Mouse (Mus musculus) heart, embryonic 10.5 days (tissue): ENCODE data around the gene Sergef. TPM values are rescaled to one million over a fixed set of nuclear protein-coding genes. Genes with fewer than 3 reads are reported as not detected.
A peak's percentile ranks its signal among the peaks of the same experiment; 100 is the strongest.
"Not testable (repeated sequence)": the region's sequence is repeated elsewhere in the genome, so short reads cannot be mapped to it uniquely, and the experiment has no call there.

Experiments used
- DNase-seq: peaks from one replicate; pipeline ENCODE4 v3.0.0-alpha.2; 2017; ENCODE audit warnings: low spot score
- H3K27ac ChIP-seq: fragments of 300-500 bp; sonication (generic); 2 replicates; pipeline ENCODE4 v1.5.1; 2016; ENCODE audit warnings: mild to moderate bottlenecking
- H3K27me3 ChIP-seq: fragments of 300-500 bp; sonication (generic); 2 replicates; pipeline ENCODE4 v1.6.1; 2016; ENCODE audit warnings: mild to moderate bottlenecking; ENCODE audit not compliant: poor library complexity, insufficient read depth, severe bottlenecking
- H3K36me3 ChIP-seq: fragments of 300-500 bp; sonication (generic); 2 replicates; pipeline ENCODE4 v1.6.1; 2016; ENCODE audit warnings: mild to moderate bottlenecking, moderate library complexity
- H3K4me1 ChIP-seq: fragments of 300-500 bp; sonication (generic); 2 replicates; pipeline ENCODE4 v1.6.1; 2016; ENCODE audit warnings: mild to moderate bottlenecking
- H3K4me3 ChIP-seq: fragments of 300-500 bp; sonication (generic); 2 replicates; pipeline ENCODE4 v1.5.1; 2016; ENCODE audit warnings: mild to moderate bottlenecking, moderate library complexity
- H3K9me3 ChIP-seq: fragments of 300-500 bp; sonication (generic); 2 replicates; pipeline ENCODE4 v1.6.1; 2016; ENCODE audit warnings: mild to moderate bottlenecking, moderate library complexity
- WGBS: fragments of 180-500 bp; shearing (Covaris S2); methylation state at CpG from one replicate; pipeline ENCODE4 v1.1.7; 2016; 5-methylcytosine and 5-hydroxymethylcytosine counted together
- polyA plus RNA-seq: library from polyadenylated mRNA; unstranded; fragments of >200 nt; fragmentation: Nextera tagmentation; extraction: Ambion mirVana; gene quantifications from 2 replicates; pipeline ENCODE4 v1.2.1, GENCODE M21; 2016

Sergef gene
- polyA plus RNA-seq, 1 experiment from 2014 or later: 12.5 TPM

DNA sequence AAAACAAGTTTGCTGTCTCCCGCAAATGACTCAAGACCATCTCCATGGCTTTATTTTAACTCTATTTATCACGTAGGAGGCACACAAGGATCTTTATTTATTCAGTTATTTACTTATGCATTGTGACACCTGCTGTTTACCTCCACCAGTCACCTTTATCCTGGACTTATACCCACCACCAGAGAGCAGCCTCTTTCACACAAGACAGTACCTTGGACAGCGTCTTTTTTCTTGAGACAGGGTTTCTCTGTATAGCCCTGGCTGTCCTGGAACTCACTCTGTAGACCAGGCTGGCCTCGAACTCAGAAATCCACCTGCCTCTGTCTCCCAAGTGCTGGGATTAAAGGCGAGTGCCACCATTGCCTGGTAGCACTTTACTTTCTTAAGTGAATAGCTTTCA is 10.6 kb upstream of the Sergef start:
- H3K4me3 ChIP-seq, H3K36me3 ChIP-seq, H3K9me3 ChIP-seq, H3K27me3 ChIP-seq, DNase-seq, H3K4me1 ChIP-seq, H3K27ac ChIP-seq: not testable (repeated sequence)
- WGBS: 35% methylated on average over 5 of the region's 5 CpGs

GRCm38 (mm10) chr7:46648431-46649140 is 9.0 kb upstream of the Sergef start:
- WGBS: 70% methylated on average over 4 of the region's 4 CpGs
- Histone ChIP-seq H3K4me1 (no peaks in the 10 kb centered on the region), H3K4me3 (no peak overlapping the region), H3K36me3 (no peaks in the 10 kb centered on the region), H3K27ac (no peak overlapping the region), H3K27me3 (no peaks in the 10 kb centered on the region), H3K9me3 (no peaks in the 10 kb centered on the region)
- DNase-seq: no peak

GRCm38 (mm10) chr7:46643172-46643571 is 3.6 kb upstream of the Sergef start:
- Histone ChIP-seq H3K27me3 (peaks cover 13% of the 10 kb centered on the region; the same call in 1 of the 2 replicates), H3K36me3 (no peaks in the 10 kb centered on the region), H3K27ac (no peak overlapping the region), H3K4me3 (no peak overlapping the region), H3K4me1 (peaks cover 18% of the 10 kb centered on the region), H3K9me3 (no peaks in the 10 kb centered on the region)
- no peak for DNase-seq
- 81% methylated on average over 1 of the region's 1 CpGs for WGBS

DNA sequence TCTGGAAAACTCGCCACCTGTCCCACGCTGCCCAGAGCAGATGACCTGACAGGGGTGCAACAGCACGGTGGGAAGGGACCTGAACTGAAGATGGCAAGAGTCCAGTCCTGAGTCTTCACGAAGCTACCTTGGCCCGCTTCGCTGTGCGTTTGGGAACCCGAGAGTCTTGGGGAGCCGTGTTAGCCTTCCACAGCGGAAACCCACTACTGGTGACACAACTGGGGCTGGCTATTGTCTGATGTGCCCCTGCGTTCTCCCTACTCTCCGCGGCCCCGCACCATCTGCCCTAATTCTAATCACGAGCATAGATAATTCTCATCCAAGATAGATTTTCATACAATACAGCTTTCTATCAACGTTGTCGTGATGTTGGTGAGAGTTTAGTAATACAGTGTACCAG is 455 bp upstream of the Sergef start:
- 16% methylated on average over 17 of the region's 17 CpGs for WGBS
- no peaks in the 10 kb centered on the region for H3K36me3 ChIP-seq

GRCm38 (mm10) chr7:46638889-46639691 is 517 bp downstream of the Sergef start:
- Histone ChIP-seq H3K9me3 (no peaks in the 10 kb centered on the region), H3K4me3 (peak overlapping the region; percentile 83), H3K4me1 (peaks cover 19% of the 10 kb centered on the region), H3K27me3 (peaks cover 13% of the 10 kb centered on the region; the same call in 1 of the 2 replicates), H3K36me3 (no peaks in the 10 kb centered on the region), H3K27ac (peak overlapping the region; percentile 90)
- no peak for DNase-seq
- WGBS: 13% methylated on average over 32 of the region's 32 CpGs

More for the DNA sequence above, 455 bp upstream of the Sergef start:
- H3K4me1 ChIP-seq: peaks cover 19% of the 10 kb centered on the region
- no peaks in the 10 kb centered on the region for H3K9me3 ChIP-seq
- H3K27me3 ChIP-seq: peaks cover 13% of the 10 kb centered on the region; the same call in 1 of the 2 replicates
- H3K27ac ChIP-seq: peak overlapping the region; percentile 90
- DNase-seq: no peak
- H3K4me3 ChIP-seq: peak overlapping the region; percentile 83

DNA sequence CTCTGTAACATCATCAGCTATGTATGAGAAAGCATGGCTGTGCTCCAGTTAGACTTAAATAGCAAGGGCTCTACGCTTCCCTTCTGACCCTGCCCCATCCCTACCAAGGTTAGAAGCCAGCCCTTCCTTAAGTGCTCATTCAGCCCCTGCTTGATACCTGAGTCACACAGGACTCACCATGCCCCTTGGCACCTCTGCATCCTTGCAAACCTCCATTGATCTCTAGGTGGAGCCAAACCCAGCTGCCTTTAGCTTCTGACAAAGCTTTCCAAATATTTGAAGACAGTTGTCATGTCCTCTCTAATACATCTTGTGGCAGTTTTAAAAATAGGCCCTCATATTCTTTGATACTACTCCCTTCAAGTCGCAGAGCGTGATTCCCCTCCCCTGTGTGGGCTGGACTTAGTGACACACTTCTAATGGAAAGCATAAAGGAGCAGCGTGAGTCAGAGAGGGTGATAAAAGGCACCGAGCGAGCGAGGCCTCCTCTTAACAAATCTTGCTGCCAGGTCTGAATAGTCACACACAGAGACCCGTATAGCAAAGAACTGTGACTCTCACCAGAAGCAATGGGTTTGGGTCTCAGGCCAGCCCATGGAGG is 11.1 kb downstream of the Sergef start:
- no peak overlapping the region for H3K27ac ChIP-seq
- H3K27me3 ChIP-seq: no peaks in the 10 kb centered on the region
- no peaks in the 10 kb centered on the region for H3K9me3 ChIP-seq
- H3K4me3 ChIP-seq: no peak overlapping the region
- no peak for DNase-seq
- WGBS: 66% methylated on average over 8 of the region's 8 CpGs
- peaks cover 12% of the 10 kb centered on the region; the same call in 1 of the 2 replicates for H3K36me3 ChIP-seq
- no peaks in the 10 kb centered on the region for H3K4me1 ChIP-seq

DNA sequence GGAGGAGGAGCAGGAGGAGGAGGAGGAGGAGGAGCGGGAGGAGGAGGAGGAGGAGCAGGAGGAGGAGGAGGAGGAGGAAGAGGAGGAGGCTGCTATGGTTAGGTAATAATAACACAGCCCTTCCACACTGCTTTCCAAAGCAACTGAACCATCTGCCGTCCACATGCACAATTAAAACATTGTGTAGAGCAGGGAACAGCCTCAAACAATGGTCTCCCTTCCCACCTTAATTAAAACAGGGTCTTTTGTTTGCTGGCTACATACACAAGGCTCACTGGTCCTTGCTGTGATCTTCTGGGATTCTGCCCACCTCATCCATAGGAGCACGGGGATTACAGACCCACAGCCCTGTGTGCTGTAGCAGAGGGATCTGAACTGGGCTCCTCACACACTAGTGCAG is 15.6 kb downstream of the Sergef start:
- Histone ChIP-seq H3K36me3 (peaks cover 13% of the 10 kb centered on the region; the same call in 1 of the 2 replicates), H3K9me3 (no peaks in the 10 kb centered on the region), H3K4me3 (no peak overlapping the region), H3K27ac (no peak overlapping the region), H3K4me1 (no peaks in the 10 kb centered on the region), H3K27me3 (no peaks in the 10 kb centered on the region)
- DNase-seq: no peak
- 78% methylated on average over 2 of the region's 3 CpGs for WGBS

GRCm38 (mm10) chr7:46618416-46619110 is 21.0 kb downstream of the Sergef start:
- WGBS: 89% methylated on average over 23 of the region's 23 CpGs
- Histone ChIP-seq H3K27me3 (no peaks in the 10 kb centered on the region), H3K9me3 (no peaks in the 10 kb centered on the region), H3K27ac (no peak overlapping the region), H3K4me1 (peaks cover 9% of the 10 kb centered on the region; the same call in 1 of the 2 replicates), H3K36me3 (peaks cover 11% of the 10 kb centered on the region; the same call in 1 of the 2 replicates), H3K4me3 (no peak overlapping the region)
- no peak for DNase-seq

DNA sequence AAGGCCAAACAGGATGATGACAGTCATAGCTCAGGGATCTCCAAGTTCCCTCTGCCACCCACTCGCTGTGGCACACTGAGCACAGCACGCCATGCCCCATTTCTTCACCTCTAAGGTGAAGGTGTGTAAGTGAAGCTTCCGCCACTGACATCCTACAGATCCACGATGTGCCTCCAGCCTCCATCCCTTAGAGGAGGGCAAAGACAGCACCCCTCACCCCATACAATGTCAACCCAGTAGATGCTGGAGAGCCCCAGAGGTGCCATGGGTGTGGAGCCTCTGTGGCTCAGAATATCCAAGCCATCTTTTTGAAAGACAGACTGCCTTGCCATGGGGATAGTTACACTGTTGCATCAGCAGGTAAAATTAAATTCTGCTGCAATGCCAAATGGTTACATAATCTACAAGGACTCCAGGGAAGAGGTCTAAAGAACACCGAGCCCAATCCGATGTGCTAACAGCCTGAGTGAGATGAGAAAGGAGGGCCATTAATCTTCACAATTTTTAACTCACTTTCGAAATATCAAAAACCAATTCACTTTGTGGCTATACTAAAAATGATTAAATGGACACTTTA is 23.1 kb downstream of the Sergef start:
- no peak for DNase-seq
- Histone ChIP-seq H3K4me3 (no peak overlapping the region), H3K27me3 (no peaks in the 10 kb centered on the region), H3K4me1 (peaks cover 14% of the 10 kb centered on the region; the same call in 1 of the 2 replicates), H3K27ac (no peak overlapping the region), H3K36me3 (peaks cover 11% of the 10 kb centered on the region; the same call in 1 of the 2 replicates), H3K9me3 (no peaks in the 10 kb centered on the region)
- WGBS: 91% methylated on average over 7 of the region's 7 CpGs

DNA sequence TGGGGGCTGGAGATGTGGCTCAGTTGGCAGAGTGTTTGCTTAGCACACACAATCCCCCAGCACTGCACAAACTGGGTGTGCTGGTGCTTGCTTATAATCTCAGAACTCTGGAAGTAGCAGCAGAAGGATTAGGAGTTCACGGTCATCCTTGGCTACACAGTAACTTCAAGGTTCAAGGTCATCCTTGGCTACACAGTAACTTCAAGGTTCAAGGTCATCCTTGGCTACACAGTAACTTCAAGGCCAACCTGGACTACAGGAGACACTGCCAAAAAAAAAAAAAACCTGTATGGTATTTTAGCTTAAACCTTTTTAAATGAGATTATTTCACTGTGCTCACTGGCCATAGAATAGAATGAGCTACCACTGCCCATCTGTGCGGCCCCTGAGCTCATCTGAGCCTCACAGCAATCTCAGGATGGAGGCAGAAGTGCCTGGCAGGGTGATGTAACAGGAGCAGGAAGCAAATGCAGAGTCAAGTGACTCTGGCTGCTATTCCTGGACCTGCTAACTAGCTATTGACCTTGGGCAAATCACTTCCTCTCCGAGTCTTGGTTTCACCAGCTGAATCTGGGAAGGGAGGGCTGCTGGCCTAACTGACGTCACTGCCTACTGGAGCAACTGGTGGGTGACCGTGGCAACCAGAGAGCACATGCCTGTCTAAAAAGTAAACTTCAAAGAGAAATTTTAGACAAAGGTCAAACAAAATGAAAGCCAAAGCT is 24.2 kb downstream of the Sergef start:
- H3K27ac ChIP-seq: peak overlapping the region; percentile 59; the same call in 1 of the 2 replicates
- peaks cover 5% of the 10 kb centered on the region; the same call in 1 of the 2 replicates for H3K36me3 ChIP-seq
- WGBS: 47% methylated on average over 5 of the region's 5 CpGs
- H3K4me3 ChIP-seq: no peak overlapping the region
- no peaks in the 10 kb centered on the region for H3K9me3 ChIP-seq
- H3K27me3 ChIP-seq: no peaks in the 10 kb centered on the region
- no peak for DNase-seq
- peaks cover 14% of the 10 kb centered on the region; the same call in 1 of the 2 replicates for H3K4me1 ChIP-seq

DNA sequence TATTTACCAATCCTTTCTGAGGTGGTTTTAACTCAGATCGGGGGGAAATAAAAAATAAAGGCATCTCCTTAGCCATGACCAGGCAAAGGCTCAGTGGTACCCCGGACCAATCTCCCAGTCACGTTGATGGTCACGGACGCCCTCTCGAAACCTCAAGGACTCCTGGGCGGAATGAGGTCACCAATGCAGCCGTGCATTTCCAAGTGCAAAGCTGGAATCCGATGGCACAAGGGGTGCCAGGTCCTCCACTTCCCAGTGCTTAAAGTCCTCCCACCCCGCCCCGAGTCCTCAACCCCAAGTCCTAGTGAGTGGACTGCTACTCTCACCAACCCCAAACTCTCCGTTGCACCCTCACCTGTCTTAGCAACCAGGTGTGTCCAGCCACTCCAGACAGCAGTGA is 25.3 kb downstream of the Sergef start:
- WGBS: 86% methylated on average over 12 of the region's 12 CpGs
- H3K27ac ChIP-seq: no peak overlapping the region
- no peaks in the 10 kb centered on the region for H3K9me3 ChIP-seq

More for the DNA sequence above, 25.3 kb downstream of the Sergef start:
- no peak for DNase-seq
- peaks cover 14% of the 10 kb centered on the region; the same call in 1 of the 2 replicates for H3K4me1 ChIP-seq
- H3K4me3 ChIP-seq: no peak overlapping the region
- H3K36me3 ChIP-seq: no peaks in the 10 kb centered on the region
- no peaks in the 10 kb centered on the region for H3K27me3 ChIP-seq
